Mouse (Mus musculus): ENCODE results near the gene Senp2. TPM values are rescaled to one million over a fixed set of nuclear protein-coding genes. Genes with fewer than 3 reads are reported as not detected.

The Senp2 gene
- polyA plus RNA-seq, 2 experiments, result 42.6 to 43.7 TPM

GRCm38 (mm10) chr16:22085411-22085810 is 76.1 kb downstream of the Senp2 start:
- H3K27ac ChIP-seq (replicated peaks; ENCODE audit: low read depth, low read length), result no peak overlapping the region
- no peak overlapping the region for H3K9ac ChIP-seq (ENCODE audit: low read depth, low read length, severe bottlenecking)
- no peak for DNase-seq (ENCODE audit: low spot score)
- no peak overlapping the region for H3K4me2 ChIP-seq (replicated peaks; ENCODE audit: low read depth, low read length, severe bottlenecking)
- no peaks in the 10 kb centered on the region for H3K9me3 ChIP-seq (ENCODE audit: control insufficient read depth, low read length)
- TF ChIP-seq POLR2A (IDR thresholded peaks at IDR 0.05; ENCODE audit: borderline replicate concordance, extremely low read depth, insufficient read depth, insufficient read length), result no peak
- no peaks in the 10 kb centered on the region for H3K27me3 ChIP-seq (ENCODE audit: control insufficient read depth, insufficient read depth, low read length)
- no peaks in the 10 kb centered on the region for H3K4me1 ChIP-seq (ENCODE audit: control insufficient read depth, insufficient read depth, low read length)
- H3K36me3 ChIP-seq (ENCODE audit: control insufficient read depth, insufficient read depth, low read length), result peaks cover 65% of the 10 kb centered on the region
- ATAC-seq (ENCODE audit: low FRiP score, low read depth), result no peak
- no peak overlapping the region for H3K4me3 ChIP-seq (replicated peaks; ENCODE audit: low read length)
- 95% methylated on average over 4 of the region's 4 CpGs for WGBS

GRCm38 (mm10) chr16:22091255-22091783 is 82.0 kb downstream of the Senp2 start:
- Histone ChIP-seq H3K4me3 (replicated peaks; ENCODE audit: low read length) (no peak overlapping the region), H3K36me3 (ENCODE audit: control insufficient read depth, insufficient read depth, low read length) (peaks cover 27% of the 10 kb centered on the region), H3K27me3 (ENCODE audit: control insufficient read depth, insufficient read depth, low read length) (no peaks in the 10 kb centered on the region), H3K4me1 (ENCODE audit: control insufficient read depth, insufficient read depth, low read length) (no peaks in the 10 kb centered on the region), H3K9ac (ENCODE audit: low read depth, low read length, severe bottlenecking) (no peak overlapping the region), H3K9me3 (ENCODE audit: control insufficient read depth, low read length) (no peaks in the 10 kb centered on the region), H3K27ac (replicated peaks; ENCODE audit: low read depth, low read length) (no peak overlapping the region), H3K4me2 (replicated peaks; ENCODE audit: low read depth, low read length, severe bottlenecking) (no peak overlapping the region)
- no peak for DNase-seq (ENCODE audit: low spot score)
- no peak for TF ChIP-seq POLR2A (IDR thresholded peaks at IDR 0.05; ENCODE audit: borderline replicate concordance, extremely low read depth, insufficient read depth, insufficient read length)
- 90% methylated on average over 3 of the region's 3 CpGs for WGBS
- no peak for ATAC-seq (ENCODE audit: low FRiP score, low read depth)

- H3K36me3 ChIP-seq (ENCODE audit: control insufficient read depth, insufficient read depth, low read length), result no peaks in the 10 kb centered on the region
- no peak overlapping the region for H3K27ac ChIP-seq (replicated peaks; ENCODE audit: low read depth, low read length)
- TF ChIP-seq POLR2A (IDR thresholded peaks at IDR 0.05; ENCODE audit: borderline replicate concordance, extremely low read depth, insufficient read depth, insufficient read length), result no peak
- no peak overlapping the region for H3K9ac ChIP-seq (ENCODE audit: low read depth, low read length, severe bottlenecking)
- H3K4me2 ChIP-seq (replicated peaks; ENCODE audit: low read depth, low read length, severe bottlenecking), result no peak overlapping the region
- H3K27me3 ChIP-seq (ENCODE audit: control insufficient read depth, insufficient read depth, low read length), result no peaks in the 10 kb centered on the region
- H3K9me3 ChIP-seq (ENCODE audit: control insufficient read depth, low read length), result no peaks in the 10 kb centered on the region
- H3K4me3 ChIP-seq (replicated peaks; ENCODE audit: low read length), result no peak overlapping the region
- DNase-seq (ENCODE audit: low spot score) (no peak), ATAC-seq (ENCODE audit: low FRiP score, low read depth) (no peak)
- H3K4me1 ChIP-seq (ENCODE audit: control insufficient read depth, insufficient read depth, low read length), result no peaks in the 10 kb centered on the region
- WGBS, result 90% methylated on average over 1 of the region's 1 CpGs
Measured at GRCm38 (mm10) chr16:22095751-22096150, 86.5 kb downstream of the Senp2 start.

GRCm38 (mm10) chr16:22097659-22098058 is 88.4 kb downstream of the Senp2 start:
- Histone ChIP-seq H3K9me3 (ENCODE audit: control insufficient read depth, low read length) (no peaks in the 10 kb centered on the region), H3K27ac (replicated peaks; ENCODE audit: low read depth, low read length) (no peak overlapping the region; the same call in 1 of the 2 replicates), H3K4me3 (replicated peaks; ENCODE audit: low read length) (no peak overlapping the region), H3K4me2 (replicated peaks; ENCODE audit: low read depth, low read length, severe bottlenecking) (no peak overlapping the region), H3K36me3 (ENCODE audit: control insufficient read depth, insufficient read depth, low read length) (no peaks in the 10 kb centered on the region), H3K4me1 (ENCODE audit: control insufficient read depth, insufficient read depth, low read length) (no peaks in the 10 kb centered on the region), H3K9ac (ENCODE audit: low read depth, low read length, severe bottlenecking) (no peak overlapping the region), H3K27me3 (ENCODE audit: control insufficient read depth, insufficient read depth, low read length) (no peaks in the 10 kb centered on the region)
- DNase-seq (ENCODE audit: low spot score) (no peak), ATAC-seq (ENCODE audit: low FRiP score, low read depth) (no peak)
- no peak for TF ChIP-seq POLR2A (IDR thresholded peaks at IDR 0.05; ENCODE audit: borderline replicate concordance, extremely low read depth, insufficient read depth, insufficient read length)
- 57% methylated on average over 7 of the region's 7 CpGs for WGBS

Other genes starting within 250 kb of the Senp2 start
- 4.7 and 4.8 TPM in 2 replicates for gene Ehhadh, start 221.7 kb upstream of the Senp2 start, polyA plus RNA-seq (2012; rRNA removed)
- 2.3 and 2.7 TPM in 2 replicates for gene Ehhadh, start 221.7 kb upstream of the Senp2 start, polyA plus RNA-seq (2014; fragmentation: Nextera tagmentation; extraction: Ambion mirVana)
- 1.2 and 1.4 TPM in 2 replicates for gene Map3k13, start 215.1 kb upstream of the Senp2 start, polyA plus RNA-seq (2012; rRNA removed)
- gene Map3k13, start 215.1 kb upstream of the Senp2 start, polyA plus RNA-seq (2014; fragmentation: Nextera tagmentation; extraction: Ambion mirVana), result 0.79 and 0.92 TPM in 2 replicates
- gene Tmem41a, start 61.9 kb upstream of the Senp2 start, polyA plus RNA-seq (2012; rRNA removed), result 27.6 and 30.5 TPM in 2 replicates
- 42.3 and 42.8 TPM in 2 replicates for gene Tmem41a, start 61.9 kb upstream of the Senp2 start, polyA plus RNA-seq (2014; fragmentation: Nextera tagmentation; extraction: Ambion mirVana)
- 0.92 and 1.6 TPM in 2 replicates for gene Liph, start 13.8 kb upstream of the Senp2 start, polyA plus RNA-seq (2012; rRNA removed)
- gene Liph, start 13.8 kb upstream of the Senp2 start, polyA plus RNA-seq (2014; fragmentation: Nextera tagmentation; extraction: Ambion mirVana), result 2.3 and 2.8 TPM in 2 replicates
- gene Igf2bp2, start 153.8 kb downstream of the Senp2 start, polyA plus RNA-seq (2012; rRNA removed), result 58.7 and 62.0 TPM in 2 replicates
- gene Igf2bp2, start 153.8 kb downstream of the Senp2 start, polyA plus RNA-seq (2014; fragmentation: Nextera tagmentation; extraction: Ambion mirVana), result 91.2 and 99.7 TPM in 2 replicates